Mouse (Mus musculus) hindbrain, embryonic 12.5 days (tissue): ENCODE measurements around the gene Blcap. TPM values are rescaled to one million over a fixed set of nuclear protein-coding genes. Genes with fewer than 3 reads are reported as not detected.

Experiments
- ATAC-seq: fragments of 200-750 bp; cut with Nextera tagmentation; 2 replicates; pipeline ENCODE4 v1.8.0; 2017; ENCODE audit warnings: moderate TSS enrichment; ENCODE audit not compliant: low FRiP score
- H3K27ac ChIP-seq: fragments of 300-500 bp; sonication (generic); 2 replicates; pipeline ENCODE4 v1.5.1; 2016; ENCODE audit warnings: mild to moderate bottlenecking
- H3K27me3 ChIP-seq: fragments of 300-500 bp; sonication (generic); 2 replicates; pipeline ENCODE4 v1.6.1; 2016; ENCODE audit warnings: mild to moderate bottlenecking
- H3K36me3 ChIP-seq: fragments of 300-500 bp; sonication (generic); 2 replicates; pipeline ENCODE4 v1.6.1; 2016; ENCODE audit warnings: mild to moderate bottlenecking
- H3K4me1 ChIP-seq: fragments of 300-500 bp; sonication (generic); 2 replicates; pipeline ENCODE4 v1.6.1; 2016
- H3K4me2 ChIP-seq: fragments of 300-500 bp; sonication (generic); replicated peaks from 2 replicates; pipeline ENCODE4 v1.6.1; 2016; ENCODE audit warnings: mild to moderate bottlenecking
- H3K4me3 ChIP-seq: fragments of 300-500 bp; sonication (generic); 2 replicates; pipeline ENCODE4 v1.5.1; 2016; ENCODE audit warnings: mild to moderate bottlenecking
- H3K9ac ChIP-seq: fragments of 300-500 bp; sonication (generic); 2 replicates; pipeline ENCODE4 v1.6.1; 2016; ENCODE audit warnings: mild to moderate bottlenecking, moderate library complexity
- H3K9me3 ChIP-seq: fragments of 300-500 bp; sonication (generic); replicated peaks from 2 replicates; pipeline ENCODE4 v1.6.1; 2016; ENCODE audit warnings: mild to moderate bottlenecking
- WGBS: fragments of 180-500 bp; shearing (Covaris S2); methylation state at CpG from one replicate; pipeline ENCODE4 v1.1.7; 2016; 5-methylcytosine and 5-hydroxymethylcytosine counted together
- polyA plus RNA-seq: library from polyadenylated mRNA; unstranded; fragments of >200 nt; fragmentation: Nextera tagmentation; extraction: Ambion mirVana; gene quantifications from 2 replicates; pipeline ENCODE4 v1.2.1, GENCODE M21; 2016

Blcap gene
- polyA plus RNA-seq, 1 experiment from 2014 or later, result 140 TPM

DNA sequence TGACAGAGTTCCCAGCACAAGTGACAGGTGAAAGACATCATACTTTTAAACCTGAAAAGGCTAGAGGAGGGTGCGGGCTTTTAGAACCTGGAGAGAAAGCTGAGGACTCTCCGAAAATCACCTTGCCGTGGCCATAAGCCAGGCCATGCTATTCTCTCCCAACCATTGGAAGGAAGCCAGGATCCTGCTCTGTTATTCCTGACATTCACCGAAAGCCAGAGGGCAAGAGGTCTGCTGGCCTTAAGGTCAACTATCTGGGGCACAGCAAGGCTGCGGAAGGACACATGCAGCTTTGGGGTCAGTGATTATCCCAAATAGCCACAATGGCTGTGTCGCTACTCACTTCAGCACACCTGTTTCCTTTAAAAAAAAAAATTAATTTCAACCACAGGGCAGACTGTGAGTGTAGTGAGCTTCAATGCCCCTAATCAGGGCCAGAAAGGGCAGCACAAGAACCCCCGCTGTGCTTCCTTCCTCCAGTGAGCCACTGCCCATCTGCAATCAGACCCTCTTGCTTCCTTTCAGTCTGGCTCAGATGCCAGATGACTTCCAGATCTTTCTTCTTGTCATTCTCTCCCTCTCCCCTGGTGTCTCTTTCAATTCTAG, 34.5 kb downstream of the Blcap start:
- H3K4me1 ChIP-seq, result peaks cover 53% of the 10 kb centered on the region
- no peak overlapping the region for H3K4me3 ChIP-seq
- H3K27me3 ChIP-seq, result peaks cover 4% of the 10 kb centered on the region; the same call in 1 of the 2 replicates
- ATAC-seq, result no peak
- peak overlapping the region; percentile 73 for H3K27ac ChIP-seq
- H3K4me2 ChIP-seq, result no peak overlapping the region
- no peak overlapping the region for H3K9ac ChIP-seq
- H3K36me3 ChIP-seq, result no peaks in the 10 kb centered on the region
- no peaks in the 10 kb centered on the region for H3K9me3 ChIP-seq
- 46% methylated on average over 7 of the region's 7 CpGs for WGBS

DNA sequence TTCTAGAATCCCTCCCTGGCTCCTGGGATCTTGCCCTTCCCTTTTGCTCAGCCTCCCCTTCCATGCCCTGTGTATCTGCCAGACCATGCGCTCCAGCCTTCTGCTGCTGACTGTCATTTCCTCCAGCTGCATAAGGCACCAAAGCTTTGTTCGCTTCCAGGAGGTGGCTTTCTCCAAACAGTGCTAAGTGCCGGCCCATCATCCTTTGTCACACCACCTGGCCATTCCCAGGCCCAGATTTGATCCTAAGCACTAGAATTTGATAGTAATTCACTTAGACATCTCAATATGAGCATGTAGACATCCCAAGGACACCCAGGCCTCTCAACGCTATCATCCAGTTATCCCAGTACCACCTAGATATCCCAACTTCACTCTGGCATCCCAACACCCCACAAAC, 36.9 kb downstream of the Blcap start:
- H3K4me2 ChIP-seq, result no peak overlapping the region
- ATAC-seq, result no peak
- no peak overlapping the region for H3K9ac ChIP-seq
- no peaks in the 10 kb centered on the region for H3K9me3 ChIP-seq
- peaks cover 4% of the 10 kb centered on the region; the same call in 1 of the 2 replicates for H3K27me3 ChIP-seq
- H3K4me3 ChIP-seq, result no peak overlapping the region
- 71% methylated on average over 4 of the region's 4 CpGs for WGBS
- H3K36me3 ChIP-seq, result no peaks in the 10 kb centered on the region
- peaks cover 55% of the 10 kb centered on the region for H3K4me1 ChIP-seq
- H3K27ac ChIP-seq, result no peak overlapping the region

DNA sequence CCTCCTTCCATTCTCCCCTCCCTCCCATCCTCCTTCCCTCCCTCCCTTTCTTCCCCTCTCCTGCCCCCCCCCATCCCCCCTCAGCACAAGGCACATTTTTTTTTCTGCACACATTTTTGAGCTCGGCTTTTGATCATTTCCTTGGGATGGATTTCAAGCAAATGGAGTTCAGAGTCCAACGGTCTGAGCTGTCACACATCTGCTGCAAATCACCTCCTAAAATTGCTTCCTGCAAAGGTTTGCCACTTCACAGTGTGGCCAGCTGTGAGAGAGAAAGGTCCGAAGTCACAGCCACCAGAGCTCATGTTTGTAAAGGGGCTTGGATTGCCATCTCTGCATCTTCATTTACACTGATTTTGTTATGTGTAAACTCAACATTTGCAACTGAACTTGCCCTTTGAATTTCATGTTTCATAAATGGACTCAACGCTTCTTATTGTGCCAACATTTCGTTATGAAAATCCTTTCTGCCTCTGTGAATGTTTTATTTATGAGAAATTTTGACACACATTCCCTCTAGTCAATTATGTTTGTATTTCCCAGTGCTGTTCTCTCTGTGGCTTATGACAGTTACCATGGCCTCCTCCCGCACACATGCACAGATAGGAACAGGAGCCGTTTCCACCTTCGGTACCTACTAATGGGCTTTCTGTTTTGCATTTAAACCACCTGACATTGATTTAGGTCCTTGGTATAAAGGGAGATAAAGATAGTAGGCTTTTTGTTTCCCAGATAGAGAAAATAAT, 39.2 kb downstream of the Blcap start:
- WGBS, result 49% methylated on average over 8 of the region's 8 CpGs
- no peak for ATAC-seq
- Histone ChIP-seq H3K27ac (peak overlapping the region; percentile 79), H3K36me3 (no peaks in the 10 kb centered on the region), H3K4me2 (no peak overlapping the region), H3K9me3 (no peaks in the 10 kb centered on the region), H3K4me3 (no peak overlapping the region), H3K9ac (no peak overlapping the region), H3K4me1 (peaks cover 46% of the 10 kb centered on the region), H3K27me3 (no peaks in the 10 kb centered on the region; the same call in 1 of the 2 replicates)

DNA sequence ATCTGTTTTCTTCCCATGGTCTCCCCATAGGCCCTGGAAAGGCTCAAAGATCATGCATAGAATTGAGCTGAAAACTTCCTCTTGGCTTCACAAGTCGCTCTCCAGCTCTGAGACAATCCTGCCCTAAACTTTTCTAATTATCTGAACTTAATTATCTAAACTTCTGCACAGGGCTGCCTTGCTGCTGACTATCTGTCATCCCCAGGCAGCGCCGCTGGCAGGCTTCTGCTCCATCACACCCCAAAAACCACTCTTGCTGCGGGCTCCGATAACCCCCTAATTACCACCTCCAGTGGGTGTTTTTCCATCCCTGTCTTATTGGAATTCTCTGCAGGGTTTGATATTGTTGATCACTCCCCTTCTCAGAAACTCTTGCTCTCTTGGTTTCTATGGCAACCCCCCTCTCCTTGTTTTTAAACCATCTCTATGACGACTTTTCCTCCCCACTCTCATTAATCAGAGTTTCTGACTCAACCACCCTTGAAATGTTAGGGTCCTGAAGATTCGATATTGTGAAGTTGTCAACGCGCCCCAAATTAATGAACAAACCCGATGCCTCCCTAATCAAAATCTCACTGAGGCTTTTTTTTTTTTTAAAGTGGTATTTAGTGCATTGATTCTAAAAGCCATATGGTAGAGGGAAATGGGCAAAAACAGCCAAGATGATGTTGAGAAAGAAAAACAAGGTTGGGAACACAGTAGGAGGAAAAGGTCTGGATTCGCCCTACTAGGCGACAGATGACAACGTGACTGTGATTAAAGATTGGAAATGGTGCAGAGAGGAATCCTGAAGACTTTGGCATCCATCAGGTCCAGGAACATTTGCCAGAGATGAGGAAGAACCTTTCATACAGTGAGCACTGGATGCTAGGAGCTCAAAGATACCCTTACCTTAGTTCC, 40.8 kb downstream of the Blcap start:
- H3K4me2 ChIP-seq, result no peak overlapping the region
- peak overlapping the region; percentile 79 for H3K27ac ChIP-seq
- H3K4me3 ChIP-seq, result no peak overlapping the region
- no peak overlapping the region for H3K9ac ChIP-seq
- WGBS, result 53% methylated on average over 13 of the region's 13 CpGs
- H3K36me3 ChIP-seq, result no peaks in the 10 kb centered on the region
- H3K27me3 ChIP-seq, result no peaks in the 10 kb centered on the region; the same call in 1 of the 2 replicates
- no peaks in the 10 kb centered on the region for H3K9me3 ChIP-seq
- H3K4me1 ChIP-seq, result peaks cover 46% of the 10 kb centered on the region
- ATAC-seq, result no peak; the same call in 1 of the 2 replicates

DNA sequence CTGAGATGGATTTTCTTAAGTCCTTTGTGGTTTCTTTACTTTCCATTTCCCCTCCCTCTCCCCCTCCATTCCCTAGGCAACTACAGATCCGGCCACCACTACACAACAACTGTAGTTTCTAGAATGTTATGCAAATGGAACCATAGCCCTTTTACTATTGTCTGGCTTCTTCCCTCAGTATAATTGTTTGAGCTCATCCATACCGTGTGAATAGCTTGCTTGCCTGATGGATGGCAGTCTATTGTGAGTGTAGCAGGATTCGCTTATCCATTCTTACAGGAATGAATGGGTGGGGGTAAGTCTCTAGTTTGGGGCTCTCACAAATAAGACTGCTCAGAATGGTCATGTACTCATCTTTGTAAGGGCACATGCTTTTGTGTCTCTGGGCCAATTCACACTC, 48.5 kb downstream of the Blcap start:
- Histone ChIP-seq H3K4me3 (no peak overlapping the region), H3K4me1 (peaks cover 43% of the 10 kb centered on the region), H3K9ac (no peak overlapping the region), H3K27ac (0 out of 2 replicates have a peak overlapping the region, but pooled peaks have one; percentile 12), H3K4me2 (no peak overlapping the region), H3K36me3 (no peaks in the 10 kb centered on the region), H3K27me3 (no peaks in the 10 kb centered on the region; the same call in 1 of the 2 replicates), H3K9me3 (no peaks in the 10 kb centered on the region)
- ATAC-seq, result peak; percentile 78
- WGBS, result 28% methylated on average over 3 of the region's 3 CpGs

DNA sequence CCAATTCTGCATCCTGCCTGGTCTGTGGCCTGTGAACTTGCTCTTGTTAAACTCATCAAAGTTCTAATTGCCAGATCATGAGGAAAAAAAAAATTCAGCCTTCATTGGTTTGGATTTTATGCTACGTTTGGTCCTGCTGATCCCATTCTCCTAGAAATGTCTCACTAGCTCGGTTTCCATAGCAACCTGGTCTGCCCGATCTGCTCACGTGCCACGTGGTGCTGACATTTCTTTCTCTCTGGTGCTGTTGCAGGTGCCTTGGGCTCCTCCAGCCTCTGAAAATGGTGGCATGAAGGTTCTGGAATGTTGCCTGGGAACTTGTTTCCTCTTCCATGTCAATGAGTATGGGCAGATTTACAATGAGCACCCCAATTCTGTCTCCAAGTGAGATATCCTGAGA, 50.6 kb downstream of the Blcap start:
- Histone ChIP-seq H3K4me1 (peaks cover 41% of the 10 kb centered on the region), H3K27ac (peak overlapping the region; percentile 23; the same call in 1 of the 2 replicates), H3K4me2 (no peak overlapping the region), H3K36me3 (no peaks in the 10 kb centered on the region), H3K9me3 (no peaks in the 10 kb centered on the region), H3K9ac (no peak overlapping the region), H3K27me3 (no peaks in the 10 kb centered on the region), H3K4me3 (no peak overlapping the region)
- ATAC-seq, result no peak
- WGBS, result 22% methylated on average over 5 of the region's 5 CpGs

DNA sequence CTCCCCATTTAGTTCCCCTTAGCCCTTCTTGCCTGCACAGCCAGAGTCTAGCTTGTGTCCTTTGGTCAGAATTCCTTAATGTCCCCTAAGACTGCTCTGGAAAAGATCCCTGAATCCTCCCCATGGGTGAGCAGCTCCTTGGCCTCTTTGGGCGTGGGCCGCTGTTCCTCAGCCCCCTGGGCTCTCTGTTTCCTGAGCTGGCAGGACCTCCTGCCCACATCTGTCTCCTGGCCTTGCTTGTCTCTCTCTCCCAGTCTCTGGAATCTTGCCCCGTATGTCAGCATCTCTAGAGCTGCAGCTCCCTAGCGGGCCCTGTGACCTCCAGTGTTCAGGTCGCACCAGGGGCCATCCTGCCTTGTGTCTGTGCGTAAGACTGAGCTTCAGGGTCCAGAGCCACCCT, 51.6 kb downstream of the Blcap start:
- Histone ChIP-seq H3K9ac (no peak overlapping the region), H3K4me3 (no peak overlapping the region), H3K4me2 (no peak overlapping the region), H3K27ac (no peak overlapping the region), H3K27me3 (no peaks in the 10 kb centered on the region), H3K4me1 (peaks cover 46% of the 10 kb centered on the region), H3K9me3 (no peaks in the 10 kb centered on the region), H3K36me3 (no peaks in the 10 kb centered on the region)
- WGBS, result 45% methylated on average over 6 of the region's 6 CpGs
- ATAC-seq, result no peak

DNA sequence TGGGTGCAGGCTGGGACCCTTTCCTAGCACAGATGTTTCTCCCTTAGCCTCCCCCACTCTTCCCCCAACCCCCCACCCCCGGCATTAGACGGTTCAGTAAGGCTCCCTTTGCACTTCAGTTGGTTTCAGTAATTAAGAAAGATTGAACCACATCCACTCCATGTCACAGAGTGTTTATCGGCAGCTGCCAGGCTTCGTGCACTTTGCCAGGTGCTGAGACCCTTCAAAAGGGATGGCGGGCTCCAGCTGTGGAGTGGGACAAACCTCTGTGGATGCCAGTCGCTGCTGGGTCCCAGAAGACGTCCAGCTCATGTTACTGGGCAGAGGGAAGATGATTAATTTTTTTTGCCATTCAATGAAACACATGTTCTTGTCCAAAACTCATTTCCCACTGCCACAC, 52.6 kb downstream of the Blcap start:
- WGBS, result 27% methylated on average over 7 of the region's 7 CpGs
- H3K9me3 ChIP-seq, result no peaks in the 10 kb centered on the region
- no peaks in the 10 kb centered on the region for H3K36me3 ChIP-seq
- no peak overlapping the region for H3K4me2 ChIP-seq
- H3K27ac ChIP-seq, result no peak overlapping the region
- no peak for ATAC-seq
- no peaks in the 10 kb centered on the region for H3K27me3 ChIP-seq
- peaks cover 53% of the 10 kb centered on the region for H3K4me1 ChIP-seq
- H3K9ac ChIP-seq, result no peak overlapping the region
- no peak overlapping the region for H3K4me3 ChIP-seq

DNA sequence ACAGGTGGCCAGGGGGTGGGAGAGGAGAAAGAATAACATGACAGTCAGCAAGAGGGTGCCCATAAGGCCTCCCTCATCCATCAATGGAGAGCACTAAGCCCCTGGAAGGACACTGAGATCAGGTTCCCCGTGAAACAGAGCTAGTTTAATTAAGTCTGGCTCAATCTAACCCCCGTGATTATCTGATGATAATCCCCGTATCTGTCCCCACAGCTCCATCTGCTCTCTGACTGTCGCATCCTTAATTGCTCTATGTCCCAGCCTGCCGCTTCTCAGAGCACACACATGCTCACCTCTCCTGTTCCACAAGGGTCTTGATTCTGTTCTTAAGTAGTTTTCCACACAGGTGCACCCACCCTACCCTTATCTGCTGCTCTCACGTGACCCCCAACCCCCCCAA, 53.5 kb downstream of the Blcap start:
- no peak overlapping the region for H3K4me2 ChIP-seq
- H3K27ac ChIP-seq, result peak overlapping the region; percentile 19
- H3K4me3 ChIP-seq, result no peak overlapping the region
- no peak for ATAC-seq
- H3K27me3 ChIP-seq, result no peaks in the 10 kb centered on the region
- H3K9me3 ChIP-seq, result no peaks in the 10 kb centered on the region
- peaks cover 54% of the 10 kb centered on the region for H3K4me1 ChIP-seq
- no peaks in the 10 kb centered on the region for H3K36me3 ChIP-seq
- 39% methylated on average over 6 of the region's 6 CpGs for WGBS
- H3K9ac ChIP-seq, result no peak overlapping the region

DNA sequence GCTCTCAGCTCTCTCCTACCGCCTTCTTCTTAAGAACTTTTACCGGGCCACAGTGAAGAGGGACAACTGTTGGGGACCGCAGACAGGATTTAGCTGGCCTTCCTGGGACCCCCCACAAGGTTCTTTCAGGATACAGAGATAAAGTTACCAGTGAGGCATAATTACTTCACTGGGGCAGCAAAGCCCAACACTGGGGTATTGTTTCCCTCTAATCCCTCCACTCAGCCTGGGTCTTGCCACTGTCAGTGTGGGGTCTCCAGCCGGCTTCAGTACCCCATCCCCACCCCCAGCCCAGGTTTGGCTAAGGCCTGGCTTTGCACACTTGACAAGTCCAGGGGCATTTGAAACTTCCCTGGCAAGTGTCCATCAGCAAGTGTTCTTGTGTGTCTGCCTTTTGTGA, 56.7 kb downstream of the Blcap start:
- Histone ChIP-seq H3K27ac (peak overlapping the region; percentile 76), H3K36me3 (no peaks in the 10 kb centered on the region), H3K4me1 (peaks cover 51% of the 10 kb centered on the region), H3K9me3 (no peaks in the 10 kb centered on the region), H3K27me3 (no peaks in the 10 kb centered on the region), H3K4me3 (no peak overlapping the region), H3K4me2 (no peak overlapping the region), H3K9ac (no peak overlapping the region)
- 12% methylated on average over 4 of the region's 4 CpGs for WGBS
- ATAC-seq, result no peak

DNA sequence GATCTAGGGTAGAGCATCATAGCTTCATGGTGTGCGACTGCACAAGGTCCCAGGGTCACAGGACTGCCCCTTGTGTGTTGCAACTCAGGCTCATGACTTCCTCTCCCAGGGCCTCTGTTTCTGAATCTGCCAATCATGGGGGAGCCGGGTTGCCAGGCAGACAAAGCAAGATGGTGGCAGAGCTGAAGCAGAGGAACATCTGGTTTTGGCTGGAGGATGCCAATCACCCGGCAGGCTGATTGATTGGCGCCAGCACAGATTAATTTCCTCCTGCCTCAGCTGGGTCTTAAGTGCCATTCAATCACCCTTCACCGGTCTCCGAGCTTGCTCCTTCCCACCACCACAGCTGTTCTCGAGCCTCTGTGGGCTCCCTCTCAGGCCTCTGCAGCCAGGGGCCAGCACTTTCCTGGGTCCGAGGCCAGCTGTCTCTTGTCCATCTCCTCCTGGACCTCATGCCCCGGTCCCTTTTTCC, 57.3 kb downstream of the Blcap start:
- no peak overlapping the region for H3K9ac ChIP-seq
- 30% methylated on average over 9 of the region's 9 CpGs for WGBS
- no peaks in the 10 kb centered on the region for H3K9me3 ChIP-seq
- ATAC-seq, result no peak
- peak overlapping the region; percentile 76 for H3K27ac ChIP-seq
- no peak overlapping the region for H3K4me3 ChIP-seq
- H3K4me1 ChIP-seq, result peaks cover 50% of the 10 kb centered on the region
- H3K4me2 ChIP-seq, result no peak overlapping the region
- H3K36me3 ChIP-seq, result no peaks in the 10 kb centered on the region
- H3K27me3 ChIP-seq, result no peaks in the 10 kb centered on the region

DNA sequence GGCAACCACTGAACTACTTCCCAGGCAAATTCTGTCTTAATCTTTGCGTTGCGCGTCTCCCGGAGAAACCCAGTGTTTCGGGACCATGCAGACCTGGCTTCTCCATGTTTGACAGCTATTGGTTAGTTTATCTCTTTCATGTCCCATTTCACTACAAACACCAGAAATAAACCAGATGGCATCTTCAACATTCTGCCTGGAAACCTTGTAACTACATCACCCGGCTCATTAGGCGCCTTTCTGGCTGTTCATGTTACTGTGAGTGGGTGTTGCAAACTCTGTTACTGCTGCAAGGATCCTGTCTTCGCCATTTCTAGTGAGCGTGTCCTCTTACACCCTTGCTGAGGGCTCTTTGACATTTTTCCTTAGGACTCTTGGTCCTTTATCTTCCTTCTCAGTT, 58.2 kb downstream of the Blcap start:
- Histone ChIP-seq H3K9ac (no peak overlapping the region), H3K36me3 (no peaks in the 10 kb centered on the region), H3K4me2 (no peak overlapping the region), H3K4me1 (peaks cover 43% of the 10 kb centered on the region), H3K27me3 (no peaks in the 10 kb centered on the region; the same call in 1 of the 2 replicates), H3K4me3 (no peak overlapping the region), H3K9me3 (no peaks in the 10 kb centered on the region), H3K27ac (no peak overlapping the region)
- ATAC-seq, result no peak
- 88% methylated on average over 9 of the region's 9 CpGs for WGBS
